Mouse (Mus musculus) left cerebral cortex, adult 2 months (tissue): ENCODE results near the gene Rnf220. TPM values are rescaled to one million over a fixed set of nuclear protein-coding genes. Genes with fewer than 3 reads are reported as not detected.
A peak's percentile ranks its signal among the peaks of the same experiment; 100 is the strongest.

Experiments
- DNase-seq, 2 experiments: peaks; one replicate each; pipeline ENCODE4 v3.0.0; 2021 to 2022; ENCODE audit warnings: low spot score in 2 of 2, mixed read lengths in 1 of 2; ENCODE audit errors: extremely low spot score in 1 of 2
- H3K27ac ChIP-seq: fragments of 200-600 bp; 2 replicates; pipeline ENCODE4 v1.8.1; 2022
- H3K4me3 ChIP-seq: fragments of 200-600 bp; 2 replicates; pipeline ENCODE4 v1.8.1; 2022
- CTCF ChIP-seq: fragments of 200-600 bp; IDR thresholded peaks from 2 replicates; pipeline ENCODE4 v1.8.1; 2022; ENCODE audit warnings: antibody characterized with exemption, mild to moderate bottlenecking, moderate library complexity
- intact Hi-C: fragments of 180-260 bp; cut with DNase I; formaldehyde crosslinking; loops from one replicate; pipeline ENCODE4 v1.15.1; 2025
- total RNA-seq, 2 experiments: library from RNA; stranded (reverse); gene quantifications; 2 replicates each; pipeline ENCODE4 v1.2.3; 2021

Rnf220 gene
- total RNA-seq, 2 experiments from 2014 or later = 192 to 199 TPM

GRCm38 (mm10) chr4:117280397-117280930 lies 216.4 kb downstream of the Rnf220 start:
- no peak overlapping the region for H3K27ac ChIP-seq
- TF ChIP-seq CTCF = no peak
- intact Hi-C loops = no loop called here
- H3K4me3 ChIP-seq = no peak overlapping the region
- no peak for DNase-seq

GRCm38 (mm10) chr4:117279253-117279642 lies 217.6 kb downstream of the Rnf220 start:
- no peak overlapping the region for H3K27ac ChIP-seq
- TF ChIP-seq CTCF = no peak
- intact Hi-C loops = loop anchor here (10.0 kb wide), 2 partner anchors 396 to 496 kb away; no protein-coding TSS in a partner anchor

GRCm38 (mm10) chr4:117278381-117279252 lies 218.2 kb downstream of the Rnf220 start:
- no peak overlapping the region for H3K27ac ChIP-seq
- no peak for TF ChIP-seq CTCF
- intact Hi-C loops = loop anchor here (10.0 kb wide), 2 partner anchors 396 to 496 kb away; no protein-coding TSS in a partner anchor
- H3K4me3 ChIP-seq = no peak overlapping the region
- no peak for DNase-seq

More at GRCm38 (mm10) chr4:117279253-117279642, 217.6 kb downstream of the Rnf220 start:
- H3K4me3 ChIP-seq = no peak overlapping the region
- DNase-seq = no peak

- intact Hi-C loops = loop anchor here (10.0 kb wide), 2 partner anchors 397 to 497 kb away; no protein-coding TSS in a partner anchor
- DNase-seq = no peak
- Histone ChIP-seq H3K4me3 (no peak overlapping the region), H3K27ac (no peak overlapping the region)
- no peak for TF ChIP-seq CTCF
Measured at GRCm38 (mm10) chr4:117277687-117278086, 219.2 kb downstream of the Rnf220 start.

- intact Hi-C loops = loop anchor here (10.0 kb wide), 2 partner anchors 398 to 498 kb away; no protein-coding TSS in a partner anchor
- Histone ChIP-seq H3K27ac (peak overlapping the region; percentile 24; the same call in 1 of the 2 replicates), H3K4me3 (no peak overlapping the region)
- no peak for DNase-seq
- TF ChIP-seq CTCF = no peak
Measured at GRCm38 (mm10) chr4:117277021-117277420, 219.8 kb downstream of the Rnf220 start.

- H3K27ac ChIP-seq = peak overlapping the region; percentile 24; the same call in 1 of the 2 replicates
- TF ChIP-seq CTCF = no peak
- intact Hi-C loops = loop anchor here (10.0 kb wide), 2 partner anchors 399 to 499 kb away; no protein-coding TSS in a partner anchor
- DNase-seq = no peak
- H3K4me3 ChIP-seq = no peak overlapping the region
Measured at GRCm38 (mm10) chr4:117276281-117276711, 220.6 kb downstream of the Rnf220 start.

- Histone ChIP-seq H3K4me3 (no peak overlapping the region), H3K27ac (no peak overlapping the region)
- intact Hi-C loops = loop anchor here (5.0 to 10.0 kb wide), 3 partner anchors 48 to 500 kb away; no protein-coding TSS in a partner anchor
- no peak for TF ChIP-seq CTCF
- no peak for DNase-seq
Measured at GRCm38 (mm10) chr4:117274720-117275119, 222.1 kb downstream of the Rnf220 start.

- intact Hi-C loops = loop anchor here (5.0 to 10.0 kb wide), 3 partner anchors 50 to 502 kb away; no protein-coding TSS in a partner anchor
- TF ChIP-seq CTCF = no peak
- no peak for DNase-seq
- no peak overlapping the region for H3K4me3 ChIP-seq
- no peak overlapping the region for H3K27ac ChIP-seq
Measured at GRCm38 (mm10) chr4:117272459-117272858, 224.4 kb downstream of the Rnf220 start.

GRCm38 (mm10) chr4:117270278-117270677 lies 226.6 kb downstream of the Rnf220 start:
- Histone ChIP-seq H3K27ac (no peak overlapping the region), H3K4me3 (no peak overlapping the region)
- intact Hi-C loops = loop anchor here (2.0 to 10.0 kb wide), 5 partner anchors 52 to 505 kb away; no protein-coding TSS in a partner anchor
- peak; percentile 90 for TF ChIP-seq CTCF
- peak; percentile 68 to 74 for DNase-seq

GRCm38 (mm10) chr4:117267831-117268437 lies 228.9 kb downstream of the Rnf220 start:
- intact Hi-C loops = no loop called here
- TF ChIP-seq CTCF = no peak
- DNase-seq = no peak
- no peak overlapping the region for H3K4me3 ChIP-seq
- no peak overlapping the region for H3K27ac ChIP-seq

GRCm38 (mm10) chr4:117267284-117267683 lies 229.6 kb downstream of the Rnf220 start:
- no peak overlapping the region for H3K4me3 ChIP-seq
- peak; percentile 74 to 80 for DNase-seq
- intact Hi-C loops = no loop called here
- peak; percentile 99 for TF ChIP-seq CTCF
- no peak overlapping the region for H3K27ac ChIP-seq
